Mouse (Mus musculus) bone marrow, adult 2 months (tissue): ENCODE measurements around the gene Adam11.

ENCODE experiments used
- CTCF ChIP-seq: fragments of 200-500 bp; IDR thresholded peaks from 2 replicates; pipeline ENCODE4 v1.5.1; 2011; ENCODE audit warnings: low read length, control low read depth; ENCODE audit not compliant: control insufficient read depth, insufficient read depth
- POLR2A ChIP-seq: fragments of 200-500 bp; IDR thresholded peaks from 2 replicates; pipeline ENCODE4 v1.6.1; 2011; ENCODE audit warnings: low read depth, mild to moderate bottlenecking, control low read depth, low read length, borderline replicate concordance; ENCODE audit not compliant: control insufficient read depth

DNA sequence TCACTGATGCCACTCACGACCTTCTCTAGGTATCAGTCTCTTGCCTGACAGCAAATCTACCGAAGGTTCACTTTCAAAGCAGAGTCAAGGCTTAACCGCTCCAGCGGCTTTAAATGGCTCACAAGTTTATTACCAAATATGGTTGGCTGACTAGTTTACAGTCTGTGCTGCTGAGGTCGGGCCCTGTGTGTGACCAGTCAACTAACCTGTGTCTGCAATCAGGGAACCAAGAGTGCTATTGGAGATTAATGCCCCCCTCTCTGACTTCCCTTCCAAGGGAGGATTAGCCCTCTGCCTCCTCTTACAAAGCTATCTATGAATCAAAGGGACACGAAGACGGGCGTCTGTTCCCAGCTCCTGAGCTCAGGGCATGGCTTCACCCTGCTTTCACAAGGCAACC lies 32.9 kb downstream of the Adam11 start:
- TF ChIP-seq CTCF, result no peak
- no peak for TF ChIP-seq POLR2A
